Mouse (Mus musculus) CH12.LX (cell line): ENCODE results near the gene Mvp. TPM values are rescaled to one million over a fixed set of nuclear protein-coding genes. Genes with fewer than 3 reads are reported as not detected.

Source experiments
- DNase-seq: peaks from one replicate; pipeline ENCODE4 v3.0.0-alpha.2; 2013; ENCODE audit errors: extremely low read depth
- H3K27ac ChIP-seq: 2 replicates; pipeline ENCODE4 v1.5.1; 2012; ENCODE audit warnings: low read depth, mild to moderate bottlenecking, control low read depth, moderate library complexity; ENCODE audit not compliant: insufficient read depth
- H3K27me3 ChIP-seq: replicated peaks from 2 replicates; pipeline ENCODE3; 2012; ENCODE audit warnings: inconsistent platforms
- H3K36me3 ChIP-seq, 2 experiments: replicated peaks in 1 of 2; 2 replicates each; pipeline versions ENCODE3 to v1.6.1; 2012; ENCODE audit warnings: inconsistent platforms in 1 of 2, low read length in 1 of 2, mild to moderate bottlenecking in 1 of 2, mixed read lengths in 1 of 2, moderate library complexity in 1 of 2; ENCODE audit not compliant: control insufficient read depth in 1 of 2, insufficient read depth in 1 of 2
- H3K4me1 ChIP-seq, 2 experiments: 2 replicates each; pipeline ENCODE4 v1.6.1; 2012; ENCODE audit warnings: inconsistent platforms in 1 of 2, moderate library complexity in 1 of 2; ENCODE audit not compliant: insufficient read depth in 2 of 2, control insufficient read depth in 1 of 2
- H3K4me2 ChIP-seq: 2 replicates; pipeline ENCODE4 v1.6.1; 2012; ENCODE audit warnings: low read depth, mild to moderate bottlenecking, control low read depth; ENCODE audit not compliant: poor library complexity, insufficient read depth, severe bottlenecking
- H3K4me3 ChIP-seq, 3 experiments: fragments of 150-350 bp in 1 of 3; sonication (generic) in 1 of 3; replicated peaks in 1 of 3; 2 replicates each; pipeline versions ENCODE3 to v1.5.1; 2011 to 2012; ENCODE audit warnings: low read depth in 2 of 3, low read length in 2 of 3, mild to moderate bottlenecking in 2 of 3, moderate library complexity in 2 of 3, control low read depth in 1 of 3, improper control_type of control experiment in 1 of 3, inconsistent platforms in 1 of 3, mixed read lengths in 1 of 3; ENCODE audit not compliant: poor library complexity in 1 of 3
- H3K79me2 ChIP-seq: replicated peaks from 2 replicates; pipeline ENCODE4 v1.6.1; 2012; ENCODE audit warnings: mild to moderate bottlenecking, moderate library complexity; ENCODE audit not compliant: control insufficient read depth, poor library complexity, insufficient read depth, severe bottlenecking; ENCODE audit errors: extremely low read depth
- H3K9ac ChIP-seq: 2 replicates; pipeline ENCODE4 v1.6.1; 2012; ENCODE audit warnings: low read depth, mild to moderate bottlenecking, control low read depth, moderate library complexity; ENCODE audit not compliant: insufficient read depth
- H3K9me3 ChIP-seq: replicated peaks from 2 replicates; pipeline ENCODE3; 2012; ENCODE audit warnings: low read length, inconsistent platforms, mixed read lengths
- BHLHE40 ChIP-seq: IDR thresholded peaks from 2 replicates; pipeline ENCODE4 v1.6.1; 2011; ENCODE audit warnings: mild to moderate bottlenecking, low read depth, low read length, improper control_type of control experiment
- CHD1 ChIP-seq: IDR thresholded peaks from 2 replicates; pipeline ENCODE4 v1.6.1; 2012; ENCODE audit warnings: low read depth, low read length, improper control_type of control experiment, inconsistent platforms
- CHD2 ChIP-seq: IDR thresholded peaks from 2 replicates; pipeline ENCODE4 v1.6.1; 2011; ENCODE audit warnings: low read length, improper control_type of control experiment
- CTCF ChIP-seq, 2 experiments: IDR thresholded peaks in 1 of 2; conservative IDR thresholded peaks in 1 of 2; 2 replicates each; pipeline ENCODE4 v1.5.1; 2011 to 2012; ENCODE audit warnings: low read depth in 2 of 2, low read length in 2 of 2, improper control_type of control experiment in 1 of 2, inconsistent platforms in 1 of 2, mild to moderate bottlenecking in 1 of 2, moderate library complexity in 1 of 2
- E2F4 ChIP-seq: IDR thresholded peaks from 2 replicates; pipeline ENCODE4 v1.6.1; 2011; ENCODE audit warnings: low read depth, low read length, improper control_type of control experiment; ENCODE audit not compliant: insufficient replicate concordance
- ELF1 ChIP-seq: IDR thresholded peaks from 2 replicates; pipeline ENCODE4 v1.6.1; 2014; ENCODE audit warnings: low read depth, mild to moderate bottlenecking, inconsistent platforms, low read length, improper control_type of control experiment
- ETS1 ChIP-seq: conservative IDR thresholded peaks from 2 replicates; pipeline ENCODE4 v1.6.1; 2012; ENCODE audit warnings: low read depth, mild to moderate bottlenecking, inconsistent platforms, low read length, improper control_type of control experiment, moderate library complexity
- GABPA ChIP-seq: IDR thresholded peaks from 2 replicates; pipeline ENCODE4 v1.6.1; 2012; ENCODE audit warnings: low read depth, low read length, improper control_type of control experiment, inconsistent platforms; ENCODE audit not compliant: insufficient replicate concordance
- HCFC1 ChIP-seq: IDR thresholded peaks from 2 replicates; pipeline ENCODE4 v1.6.1; 2012; ENCODE audit warnings: low read depth, mild to moderate bottlenecking, inconsistent platforms, low read length, improper control_type of control experiment
- IRF4 ChIP-seq: IDR thresholded peaks from 2 replicates; pipeline ENCODE4 v1.6.1; 2014; ENCODE audit warnings: low read depth, mild to moderate bottlenecking, inconsistent platforms, low read length, improper control_type of control experiment
- JUN ChIP-seq: IDR thresholded peaks from 2 replicates; pipeline ENCODE4 v1.6.1; 2011; ENCODE audit warnings: low read depth, mild to moderate bottlenecking, low read length, improper control_type of control experiment, moderate library complexity; ENCODE audit not compliant: insufficient read depth
- JUND ChIP-seq: conservative IDR thresholded peaks from 2 replicates; pipeline ENCODE4 v1.6.1; 2011; ENCODE audit warnings: low read depth, low read length, improper control_type of control experiment
- KAT2A ChIP-seq: IDR thresholded peaks from 2 replicates; pipeline ENCODE4 v1.6.1; 2012; ENCODE audit warnings: low read length, improper control_type of control experiment, inconsistent platforms; ENCODE audit not compliant: insufficient replicate concordance
- MAFK ChIP-seq: IDR thresholded peaks from 2 replicates; pipeline ENCODE4 v1.6.1; 2011; ENCODE audit warnings: low read length, improper control_type of control experiment; ENCODE audit not compliant: insufficient replicate concordance
- MEF2A ChIP-seq: IDR thresholded peaks from 2 replicates; pipeline ENCODE4 v1.6.1; 2014; ENCODE audit warnings: low read depth, mild to moderate bottlenecking, inconsistent platforms, low read length, improper control_type of control experiment, borderline replicate concordance
- MYC ChIP-seq: IDR thresholded peaks from 2 replicates; pipeline ENCODE4 v1.6.1; 2011; ENCODE audit warnings: low read depth, mild to moderate bottlenecking, improper control_type of control experiment, low read length
- POLR2AphosphoS2 ChIP-seq: IDR thresholded peaks from 2 replicates; pipeline ENCODE4 v1.6.1; 2011; ENCODE audit warnings: low read depth, low read length, improper control_type of control experiment
- RAD21 ChIP-seq: IDR thresholded peaks from 2 replicates; pipeline ENCODE4 v1.6.1; 2011; ENCODE audit warnings: low read depth, mild to moderate bottlenecking, low read length, improper control_type of control experiment, moderate library complexity
- RCOR1 ChIP-seq: conservative IDR thresholded peaks from 2 replicates; pipeline ENCODE4 v1.6.1; 2012; ENCODE audit warnings: low read depth, mild to moderate bottlenecking, inconsistent platforms, low read length, improper control_type of control experiment
- SMC3 ChIP-seq: IDR thresholded peaks from 2 replicates; pipeline ENCODE4 v1.6.1; 2011; ENCODE audit warnings: low read depth, low read length, improper control_type of control experiment
- TCF12 ChIP-seq: IDR thresholded peaks from 2 replicates; pipeline ENCODE4 v1.6.1; 2014; ENCODE audit warnings: low read depth, mild to moderate bottlenecking, inconsistent platforms, low read length, improper control_type of control experiment
- UBTF ChIP-seq: IDR thresholded peaks from 2 replicates; pipeline ENCODE4 v1.6.1; 2012; ENCODE audit warnings: low read depth, mild to moderate bottlenecking, inconsistent platforms, low read length, improper control_type of control experiment, moderate library complexity
- USF1 ChIP-seq: IDR thresholded peaks from 2 replicates; pipeline ENCODE4 v1.6.1; 2014; ENCODE audit warnings: low read depth, mild to moderate bottlenecking, inconsistent platforms, low read length, improper control_type of control experiment
- ZKSCAN1 ChIP-seq: IDR thresholded peaks from 2 replicates; pipeline ENCODE4 v1.6.1; 2012; ENCODE audit warnings: low read depth, inconsistent platforms, low read length, improper control_type of control experiment, borderline replicate concordance
- ZMIZ1 ChIP-seq: IDR thresholded peaks from 2 replicates; pipeline ENCODE4 v1.6.1; 2012; ENCODE audit warnings: low read depth, mild to moderate bottlenecking, inconsistent platforms, low read length, improper control_type of control experiment
- ZNF384 ChIP-seq: IDR thresholded peaks from 2 replicates; pipeline ENCODE4 v1.6.1; 2012; ENCODE audit warnings: low read depth, low read length, improper control_type of control experiment, inconsistent platforms
- dilution Hi-C: fragments of 300-500 bp; cut with MboI; formaldehyde crosslinking; loops from 2 replicates; pipeline ENCODE4 v1.14.3; 2020; ENCODE audit warnings: low sequenced_read_pairs; ENCODE audit not compliant: extremely low pct_unique_long_range_greater_than_20kb, extremely low pct_ligation_motif_present
- in situ Hi-C: fragments of 300-500 bp; cut with MboI; formaldehyde crosslinking; loops from 3 replicates; pipeline ENCODE4 v1.14.3; 2019; ENCODE audit warnings: low sequenced_read_pairs, low pct_ligation_motif_present, low pct_unique_long_range_greater_than_20kb, mixed read lengths
- polyA plus RNA-seq: library from polyadenylated mRNA; unstranded; fragments of >175 nt; gene quantifications from 2 replicates; pipeline ENCODE4 v1.2.1, GENCODE M21; 2012; ENCODE audit warnings: low read depth; ENCODE audit not compliant: insufficient read length
- total RNA-seq, 2 experiments: library from RNA; depleted of rRNA; stranded (reverse); fragments of 300-350 nt in 1 of 2; fragments of >200 nt in 1 of 2; gene quantifications; 2 replicates each; pipeline ENCODE4 v1.2.3; 2012 to 2014

Mvp gene
- total and polyA plus RNA-seq, 3 experiments: 33.3 to 53.7 (median 52.1) TPM

GRCm38 (mm10) chr7:127031244-127031643, 16.8 kb upstream of the Mvp start:
- in situ Hi-C loops (no loop called here), dilution Hi-C loops (no loop called here)
- Histone ChIP-seq H3K9me3 (no peaks in the 10 kb centered on the region), H3K4me1 (peaks cover 3 to 11% of the 10 kb centered on the region in 2 experiments; a peak in 3 of 4 replicates), H3K27ac (peak overlapping the region; percentile 17; the same call in 1 of the 2 replicates), H3K79me2 (no peaks in the 10 kb centered on the region), H3K4me2 (no peak overlapping the region), H3K27me3 (no peaks in the 10 kb centered on the region), H3K36me3 (peaks cover 66 to 85% of the 10 kb centered on the region in 2 experiments), H3K9ac (no peak overlapping the region), H3K4me3 (no peak overlapping the region)
- no peak for DNase-seq
- TF ChIP-seq CHD1 (no peak), CTCF (conservative IDR thresholded peaks at IDR 0.05 in 1 of 2, IDR thresholded peaks at IDR 0.05 in 1 of 2; ENCODE audit: low read depth in 2 of 2, low read length in 2 of 2) (no peak), ZNF384 (no peak), RAD21 (no peak), RCOR1 (no peak), HCFC1 (no peak), ZMIZ1 (no peak), GABPA (no peak), MAFK (no peak), IRF4 (no peak), ETS1 (no peak), MYC (no peak), E2F4 (no peak)

- dilution Hi-C loops: no loop called here
- no peak overlapping the region for H3K4me2 ChIP-seq
- H3K79me2 ChIP-seq: peaks cover 3% of the 10 kb centered on the region; the same call in 1 of the 2 replicates
- H3K4me3 ChIP-seq: no peak overlapping the region
- 0 out of 2 replicates have a peak overlapping the region, but pooled peaks have one; percentile 12 for H3K27ac ChIP-seq
- in situ Hi-C loops: no loop called here
- peaks cover 3 to 11% of the 10 kb centered on the region in 2 experiments; a peak in 3 of 4 replicates for H3K4me1 ChIP-seq
- no peaks in the 10 kb centered on the region for H3K27me3 ChIP-seq
- TF ChIP-seq GABPA: no peak
- no peak for TF ChIP-seq RAD21
- TF ChIP-seq TCF12: no peak
- no peak for TF ChIP-seq UBTF
- no peak for TF ChIP-seq USF1
- TF ChIP-seq MEF2A: no peak
- TF ChIP-seq ZMIZ1: no peak
- TF ChIP-seq JUN: no peak
- no peak for TF ChIP-seq ELF1
- TF ChIP-seq MAFK: no peak
- no peak for TF ChIP-seq ZKSCAN1
- TF ChIP-seq BHLHE40: no peak
- TF ChIP-seq KAT2A: no peak
- TF ChIP-seq POLR2AphosphoS2: no peak
- TF ChIP-seq ETS1: no peak
- no peak for TF ChIP-seq CHD2
- TF ChIP-seq HCFC1: no peak
- no peak for TF ChIP-seq SMC3
- no peak for TF ChIP-seq JUND
- no peak for DNase-seq
- no peak overlapping the region for H3K9ac ChIP-seq
- H3K9me3 ChIP-seq: no peaks in the 10 kb centered on the region
- H3K36me3 ChIP-seq: peaks cover 56 to 77% of the 10 kb centered on the region in 2 experiments
Observed at GRCm38 (mm10) chr7:127030172-127030571, 15.8 kb upstream of the Mvp start.
